ENCODE assay signal across 14 mouse cellular contexts in genomic region chr7:144577876-144578275, GRCm38 (mm10). TPM values are rescaled to one million over a fixed set of nuclear protein-coding genes. Genes with fewer than 3 reads are reported as not detected.
A peak's percentile ranks its signal among the peaks of the same experiment; 100 is the strongest.
DNase-seq lines count a peak whose midpoint lies in the region; ATAC-seq and TF ChIP-seq lines count a peak whose summit lies in the region.
"Had no signal": no experiment of that assay in that cellular context is flagged by ENCODE, and none has a peak within 500 bp of the region (broad histone marks: within the 10 kb centered on the region; RNA-seq: fewer than 3 reads in every experiment).

No protein-coding gene starts in this region.

- peaks cover 8% of the 10 kb centered on the region for H3K36me3 ChIP-seq in heart, postnatal 0 days (replicated peaks; ENCODE audit: control insufficient read depth, insufficient read depth, low read length)

- peak; percentile 25 for DNase-seq in adrenal gland, postnatal 14 days
- DNase-seq in adrenal gland, postnatal 10 days: no peak
- peak; percentile 19 to 28 for DNase-seq in left cerebral cortex, adult 18-20 months (ENCODE audit: low spot score in 2 of 2)
- DNase-seq in left cerebral cortex, postnatal 4 days: no peak
- DNase-seq in NIH3T3 (ENCODE audit: low read depth): peak; percentile 83
- DNase-seq in heart, postnatal 0 days (ENCODE audit: low spot score): peak; percentile 80
- no peak for DNase-seq in ovary, postnatal 36 days (ENCODE audit: low spot score)
- no peak for DNase-seq in retina, postnatal 1 day
- DNase-seq: cerebellum, adult 2 months; liver, postnatal 0 days; thymus, postnatal 14 days had no signal

- no peaks in the 10 kb centered on the region for H3K9me3 ChIP-seq in heart, postnatal 0 days (replicated peaks; ENCODE audit: control insufficient read depth, low read length)
- H3K9me3 ChIP-seq: forebrain, embryonic 10.5 days; midbrain, embryonic 10.5 days had no signal

- 25% methylated on average over 5 of the region's 5 CpGs for WGBS in heart, postnatal 0 days

- no peak for TF ChIP-seq CTCF in heart, postnatal 0 days (IDR thresholded peaks at IDR 0.05; ENCODE audit: low read depth)

- no peak overlapping the region for H3K4me2 ChIP-seq in heart, postnatal 0 days (ENCODE audit: low read depth, low read length)

- no peaks in the 10 kb centered on the region for H3K27me3 ChIP-seq in heart, postnatal 0 days (ENCODE audit: control insufficient read depth, insufficient read depth, low read length)

- TF ChIP-seq EP300 in heart, postnatal 0 days (IDR thresholded peaks at IDR 0.05; ENCODE audit: low read depth): peak; percentile 97

- intact Hi-C loops in left cerebral cortex, postnatal 4 days (cut with DNase I): no loop called here

- no peak overlapping the region for H3K4me3 ChIP-seq in heart, postnatal 0 days (ENCODE audit: low read depth, low read length)
- H3K4me3 ChIP-seq: forebrain, embryonic 10.5 days; midbrain, embryonic 10.5 days had no signal

- no peak overlapping the region for H3K9ac ChIP-seq in heart, postnatal 0 days (replicated peaks; ENCODE audit: low read depth, low read length)
- H3K9ac ChIP-seq: liver, postnatal 0 days had no signal

- peak; percentile 60 for ATAC-seq in heart, postnatal 0 days (ENCODE audit: insufficient read depth, low read depth)
- ATAC-seq: liver, postnatal 0 days had no signal

- H3K27ac ChIP-seq in heart, postnatal 0 days (ENCODE audit: low read depth): peak overlapping the region; percentile 92
- H3K27ac ChIP-seq: forebrain, embryonic 10.5 days; kidney, postnatal 0 days; midbrain, embryonic 10.5 days had no signal

- peaks cover 24% of the 10 kb centered on the region for H3K4me1 ChIP-seq in heart, postnatal 0 days (ENCODE audit: control insufficient read depth, insufficient read depth)

RNA-seq across cellular contexts. Expression of gene Fadd, which starts 4.4 kb away (rescaled TPM):
- 9.1 and 10.2 TPM in 2 replicates for total RNA-seq in adrenal gland, postnatal 14 days (2021)
- 10 to 100 TPM; 10.1 to 11.1 TPM for total RNA-seq in adrenal gland, postnatal 10 days (2021)
- total RNA-seq in left cerebral cortex, adult 18-20 months (2021): 1 to 10 TPM; 2.2 to 2.3 TPM
- 1 to 10 TPM; 3.5 to 4.3 TPM for total RNA-seq in left cerebral cortex, postnatal 4 days (2021)
- total RNA-seq in heart, postnatal 0 days (2014; rRNA removed; ENCODE audit: low replicate concordance): 5.2 and 7.4 TPM in 2 replicates
- polyA plus RNA-seq in heart, postnatal 0 days (2015; fragmentation: Nextera tagmentation; extraction: Ambion mirVana): 10.6 and 11.3 TPM in 2 replicates

RNA-seq across cellular contexts. Expression of gene Ppfia1, which starts 24.3 kb away (rescaled TPM):
- total RNA-seq in adrenal gland, postnatal 14 days (2021): 50.9 and 56.3 TPM in 2 replicates
- 10 to 100 TPM; 41.7 to 48.5 TPM for total RNA-seq in adrenal gland, postnatal 10 days (2021)
- 10 to 100 TPM; 28.9 to 37.6 TPM for total RNA-seq in left cerebral cortex, adult 18-20 months (2021)
- total RNA-seq in left cerebral cortex, postnatal 4 days (2021): 10 to 100 TPM; 47.3 to 48.6 TPM
- 33.5 and 43.5 TPM in 2 replicates for total RNA-seq in heart, postnatal 0 days (2014; rRNA removed; ENCODE audit: low replicate concordance)
- 15.6 and 18.6 TPM in 2 replicates for polyA plus RNA-seq in heart, postnatal 0 days (2015; fragmentation: Nextera tagmentation; extraction: Ambion mirVana)

Comparison
In these comparisons a context has a peak if more than half of its experiments do, and no peak if none do; other contexts are left out.
1. DNase-seq: peak in adrenal gland, postnatal 14 days (single experiment), left cerebral cortex, adult 18-20 months (2 of 2), NIH3T3 (single experiment) and heart, postnatal 0 days (single experiment); none in adrenal gland, postnatal 10 days (single experiment), left cerebral cortex, postnatal 4 days (single experiment), ovary, postnatal 36 days (single experiment) and retina, postnatal 1 day (single experiment).